Mouse (Mus musculus): ENCODE measurements at regions not wholly inside any gene's neighbourhood (a gene's known extent, or its start where the extent isn't known, plus 50 kb on each side); places are given as distances from the start of the nearest gene placed in this dataset.

DNA sequence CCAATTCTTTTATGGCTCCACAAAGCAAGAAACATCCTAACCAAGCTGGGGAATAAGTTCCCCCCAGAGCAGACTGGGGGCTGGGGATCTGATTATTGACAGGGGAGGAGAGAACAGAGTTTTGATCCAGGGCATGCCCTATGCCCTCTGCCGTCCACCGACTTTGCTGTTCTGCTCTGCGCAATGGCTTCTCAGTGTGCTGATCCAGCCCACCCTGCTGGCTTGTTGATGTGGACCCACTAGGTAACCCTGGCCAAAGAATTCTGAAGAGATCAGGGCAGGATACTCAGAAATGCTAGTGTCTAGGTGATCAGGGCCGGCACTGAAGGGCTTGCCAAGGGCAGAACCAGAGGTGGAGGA is 327.8 kb upstream of the Sall1 start:
- 34% methylated on average over 4 of the region's 4 CpGs for WGBS
- no peaks in the 10 kb centered on the region for H3K4me1 ChIP-seq (replicated peaks)
- ATAC-seq = no peak
- no peak overlapping the region for H3K9ac ChIP-seq
- H3K27ac ChIP-seq = no peak overlapping the region
- H3K9me3 ChIP-seq = no peaks in the 10 kb centered on the region
- no peak overlapping the region for H3K4me3 ChIP-seq (replicated peaks)
- no peak overlapping the region for H3K4me2 ChIP-seq (replicated peaks)
- no peaks in the 10 kb centered on the region for H3K27me3 ChIP-seq (replicated peaks)
- H3K36me3 ChIP-seq = no peaks in the 10 kb centered on the region

- Histone ChIP-seq H3K9me3 (no peaks in the 10 kb centered on the region), H3K4me2 (replicated peaks) (no peak overlapping the region), H3K4me3 (replicated peaks) (no peak overlapping the region), H3K4me1 (replicated peaks) (no peaks in the 10 kb centered on the region), H3K27ac (no peak overlapping the region), H3K36me3 (no peaks in the 10 kb centered on the region), H3K27me3 (replicated peaks) (no peaks in the 10 kb centered on the region), H3K9ac (no peak overlapping the region)
- WGBS = 43% methylated on average over 20 of the region's 20 CpGs
- ATAC-seq = no peak
Observed at GRCm38 (mm10) chr8:89370816-89371772, 327.1 kb upstream of the Sall1 start.

DNA sequence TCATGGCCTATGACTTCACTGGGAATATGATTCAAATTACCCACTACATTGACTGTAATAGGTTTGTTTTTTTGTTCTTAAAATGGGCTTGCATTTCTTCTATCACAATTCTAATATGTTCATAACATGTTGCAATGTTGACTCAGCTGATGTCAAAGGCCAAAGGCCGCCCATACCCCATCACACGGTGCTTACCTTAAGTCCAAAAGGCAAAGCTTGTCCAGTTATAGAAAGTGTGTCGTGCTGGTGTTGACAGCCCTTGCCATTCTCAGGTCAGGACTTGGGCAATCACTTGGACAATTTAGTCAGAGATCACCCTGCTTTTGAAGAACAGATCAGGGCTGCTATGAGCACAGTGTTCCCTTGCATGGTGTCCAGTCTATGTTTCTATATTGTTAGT is 321.5 kb upstream of the Sall1 start:
- no peak overlapping the region for H3K4me2 ChIP-seq (replicated peaks)
- no peaks in the 10 kb centered on the region for H3K4me1 ChIP-seq (replicated peaks)
- no peak overlapping the region for H3K27ac ChIP-seq
- no peak overlapping the region for H3K4me3 ChIP-seq (replicated peaks)
- H3K9ac ChIP-seq = no peak overlapping the region
- H3K9me3 ChIP-seq = no peaks in the 10 kb centered on the region
- 87% methylated on average over 3 of the region's 3 CpGs for WGBS
- H3K36me3 ChIP-seq = no peaks in the 10 kb centered on the region
- ATAC-seq = no peak
- H3K27me3 ChIP-seq (replicated peaks) = no peaks in the 10 kb centered on the region

DNA sequence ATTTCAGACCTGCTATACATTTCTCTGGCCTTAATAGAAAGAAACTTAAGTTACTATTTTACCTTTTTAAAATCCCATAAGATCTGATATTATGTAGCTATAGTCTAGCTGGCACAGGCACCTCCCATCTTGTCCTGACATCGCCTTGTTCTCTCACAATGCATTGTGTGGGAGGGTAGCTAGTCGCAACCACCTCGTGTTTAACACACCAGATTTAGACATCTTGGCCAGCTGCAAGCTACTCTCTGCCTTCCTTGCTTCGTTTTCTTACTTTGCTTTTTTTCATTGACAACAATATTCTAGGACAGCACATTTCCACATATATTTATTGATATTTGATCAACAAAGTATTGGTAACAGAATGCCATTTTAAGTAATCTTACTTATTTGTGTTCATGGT is 314.4 kb upstream of the Sall1 start:
- no peaks in the 10 kb centered on the region for H3K9me3 ChIP-seq
- no peak overlapping the region for H3K27ac ChIP-seq
- H3K9ac ChIP-seq = no peak overlapping the region
- H3K36me3 ChIP-seq = no peaks in the 10 kb centered on the region
- H3K27me3 ChIP-seq (replicated peaks) = no peaks in the 10 kb centered on the region
- no peak overlapping the region for H3K4me2 ChIP-seq (replicated peaks)
- H3K4me1 ChIP-seq (replicated peaks) = no peaks in the 10 kb centered on the region
- 88% methylated on average over 4 of the region's 4 CpGs for WGBS
- H3K4me3 ChIP-seq (replicated peaks) = no peak overlapping the region
- no peak for ATAC-seq

DNA sequence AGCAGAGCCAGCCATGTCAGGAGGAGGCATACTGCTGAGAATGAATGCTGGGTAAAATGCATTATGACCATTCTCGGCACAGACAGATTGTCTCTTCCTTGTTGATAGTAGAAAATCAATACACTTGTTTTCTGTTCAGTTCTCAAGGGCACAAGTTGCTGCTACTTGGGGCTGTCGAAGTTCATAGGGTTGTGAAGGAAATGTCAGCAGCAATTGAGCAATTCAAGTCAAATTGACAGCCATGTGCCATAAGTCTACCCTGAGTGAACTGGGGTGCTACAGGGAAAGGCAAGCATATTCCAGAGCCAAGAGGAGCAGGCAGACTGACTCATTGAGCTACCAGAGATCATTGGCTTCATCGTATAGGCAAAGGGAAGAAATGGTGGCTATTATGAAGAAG is 301.6 kb upstream of the Sall1 start:
- H3K27me3 ChIP-seq (replicated peaks) = no peaks in the 10 kb centered on the region
- no peak overlapping the region for H3K27ac ChIP-seq
- no peak overlapping the region for H3K4me2 ChIP-seq (replicated peaks)
- H3K4me1 ChIP-seq (replicated peaks) = no peaks in the 10 kb centered on the region
- no peaks in the 10 kb centered on the region for H3K9me3 ChIP-seq
- H3K36me3 ChIP-seq = no peaks in the 10 kb centered on the region
- ATAC-seq = no peak
- H3K4me3 ChIP-seq (replicated peaks) = no peak overlapping the region
- H3K9ac ChIP-seq = no peak overlapping the region
- WGBS = 69% methylated on average over 3 of the region's 3 CpGs

GRCm38 (mm10) chr8:89341686-89342085 is 297.7 kb upstream of the Sall1 start:
- no peak for ATAC-seq
- Histone ChIP-seq H3K27ac (no peak overlapping the region), H3K27me3 (replicated peaks) (no peaks in the 10 kb centered on the region), H3K36me3 (no peaks in the 10 kb centered on the region), H3K9me3 (no peaks in the 10 kb centered on the region), H3K9ac (no peak overlapping the region), H3K4me3 (replicated peaks) (no peak overlapping the region), H3K4me1 (replicated peaks) (no peaks in the 10 kb centered on the region), H3K4me2 (replicated peaks) (no peak overlapping the region)
- 87% methylated on average over 5 of the region's 5 CpGs for WGBS

- 78% methylated on average over 2 of the region's 2 CpGs for WGBS
- Histone ChIP-seq H3K4me3 (replicated peaks) (no peak overlapping the region), H3K9ac (no peak overlapping the region), H3K36me3 (no peaks in the 10 kb centered on the region), H3K27me3 (replicated peaks) (no peaks in the 10 kb centered on the region), H3K27ac (no peak overlapping the region), H3K4me2 (replicated peaks) (no peak overlapping the region), H3K9me3 (no peaks in the 10 kb centered on the region), H3K4me1 (replicated peaks) (no peaks in the 10 kb centered on the region)
- ATAC-seq = no peak
Observed at GRCm38 (mm10) chr8:89335416-89335815, 291.5 kb upstream of the Sall1 start.

GRCm38 (mm10) chr8:89325751-89326351 is 281.9 kb upstream of the Sall1 start:
- whole genome bisulfite sequencing = 96% methylated on average over 2 of the region's 2 CpGs

GRCm38 (mm10) chr8:89325248-89325645 is 281.3 kb upstream of the Sall1 start:
- Histone ChIP-seq H3K36me3 (no peaks in the 10 kb centered on the region), H3K9me3 (no peaks in the 10 kb centered on the region), H3K9ac (no peak overlapping the region), H3K4me2 (replicated peaks) (no peak overlapping the region), H3K4me1 (replicated peaks) (no peaks in the 10 kb centered on the region), H3K4me3 (replicated peaks) (no peak overlapping the region), H3K27ac (no peak overlapping the region), H3K27me3 (replicated peaks) (no peaks in the 10 kb centered on the region)
- 84% methylated on average over 5 of the region's 5 CpGs for WGBS
- ATAC-seq = no peak

More at GRCm38 (mm10) chr8:89325751-89326351, 281.9 kb upstream of the Sall1 start:
- H3K4me3 ChIP-seq (replicated peaks) = no peak overlapping the region
- no peak overlapping the region for H3K9ac ChIP-seq
- H3K27ac ChIP-seq = no peak overlapping the region
- H3K4me1 ChIP-seq (replicated peaks) = no peaks in the 10 kb centered on the region
- no peak for ATAC-seq
- H3K4me2 ChIP-seq (replicated peaks) = no peak overlapping the region
- H3K36me3 ChIP-seq = no peaks in the 10 kb centered on the region
- H3K9me3 ChIP-seq = no peaks in the 10 kb centered on the region
- no peaks in the 10 kb centered on the region for H3K27me3 ChIP-seq (replicated peaks)

- no peak for ATAC-seq
- WGBS = 69% methylated on average over 12 of the region's 12 CpGs
- no peak overlapping the region for H3K4me2 ChIP-seq (replicated peaks)
- H3K27ac ChIP-seq = no peak overlapping the region
- H3K9ac ChIP-seq = no peak overlapping the region
- H3K36me3 ChIP-seq = no peaks in the 10 kb centered on the region
- H3K27me3 ChIP-seq (replicated peaks) = no peaks in the 10 kb centered on the region
- no peak overlapping the region for H3K4me3 ChIP-seq (replicated peaks)
- no peaks in the 10 kb centered on the region for H3K9me3 ChIP-seq
- H3K4me1 ChIP-seq (replicated peaks) = no peaks in the 10 kb centered on the region
Observed at GRCm38 (mm10) chr8:89324462-89325247, 280.7 kb upstream of the Sall1 start.

GRCm38 (mm10) chr8:89317514-89318289 is 273.7 kb upstream of the Sall1 start:
- Histone ChIP-seq H3K9me3 (no peaks in the 10 kb centered on the region), H3K4me1 (replicated peaks) (0 out of 2 replicates have a peak, but pooled peaks cover 5% of the 10 kb centered on the region), H3K36me3 (no peaks in the 10 kb centered on the region), H3K4me2 (replicated peaks) (peak overlapping the region; percentile 54), H3K27ac (no peak overlapping the region), H3K27me3 (replicated peaks) (no peaks in the 10 kb centered on the region), H3K4me3 (replicated peaks) (peak overlapping the region; percentile 5; the same call in 1 of the 2 replicates), H3K9ac (no peak overlapping the region)
- peak; percentile 94 for ATAC-seq
- WGBS = 23% methylated on average over 18 of the region's 18 CpGs

All from intestine, embryonic 15.5 days (tissue).